Mouse (Mus musculus): ENCODE results near the gene Arl6ip1. TPM values are rescaled to one million over a fixed set of nuclear protein-coding genes. Genes with fewer than 3 reads are reported as not detected.
"Not testable (repeated sequence)": the region's sequence is repeated elsewhere in the genome, so short reads cannot be mapped to it uniquely, and the experiment has no call there.

Gene Arl6ip1
- total RNA-seq (2021) = 10 to 100 TPM; 71.5 to 81.9 TPM

DNA sequence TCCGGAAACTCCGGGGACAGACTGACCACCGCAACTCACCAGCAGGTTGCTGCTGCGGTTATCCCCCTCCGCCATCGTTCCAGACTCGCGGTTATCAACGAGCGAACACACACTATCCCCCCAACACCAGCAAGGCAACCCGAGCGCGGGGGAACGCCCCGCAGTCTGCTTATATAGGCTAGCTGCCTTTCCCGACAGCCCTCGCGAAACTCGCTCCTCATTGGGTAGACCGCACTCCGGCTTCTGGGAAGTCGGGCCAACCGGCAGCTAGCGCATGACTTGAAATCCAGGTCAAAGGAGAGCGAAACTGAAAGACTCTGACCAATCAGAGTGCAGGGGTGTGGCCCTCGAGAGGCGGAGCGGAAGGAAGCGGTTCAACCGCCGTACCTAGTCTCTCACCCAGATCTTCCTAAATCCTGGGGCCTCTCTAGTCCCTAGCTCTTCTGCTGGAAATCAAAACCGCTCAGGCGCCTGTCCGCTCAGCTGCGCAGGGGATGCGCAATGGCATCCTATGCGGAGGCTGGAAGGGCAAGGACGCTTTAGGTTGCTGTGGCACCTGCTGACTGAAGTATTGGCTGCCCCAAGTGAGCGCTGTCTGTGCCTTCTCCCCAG, at the start of gene Arl6ip1:
Gene Arl6ip1, minus strand, starts transcription at position 233 of the 612 bp plus-strand sequence.
- peak; percentile 97 for DNase-seq

DNA sequence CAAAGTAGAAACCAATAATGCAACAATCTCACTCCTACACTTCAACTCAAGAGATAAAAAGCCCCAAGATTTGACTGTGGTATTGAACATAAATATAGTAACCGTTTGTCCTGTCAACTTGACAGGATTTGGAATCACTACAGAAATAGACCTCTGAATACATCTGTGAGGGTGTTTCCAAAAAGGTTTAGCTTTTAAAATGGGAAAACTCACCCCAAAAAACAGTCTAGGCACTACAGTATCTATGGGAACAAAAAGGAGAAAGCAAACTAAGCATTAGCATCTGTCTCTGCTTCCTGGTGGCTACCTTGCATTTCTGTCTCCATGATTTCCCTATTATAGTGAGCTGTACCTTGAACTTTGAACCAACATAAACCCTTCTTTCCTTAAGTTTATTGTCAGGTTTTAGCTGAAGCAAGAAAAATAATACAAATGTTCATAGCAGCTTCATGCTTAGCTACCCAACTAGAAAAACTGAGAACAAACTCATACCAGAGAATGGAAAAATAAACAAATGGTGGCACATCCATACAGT, 46.4 kb upstream of the Arl6ip1 start:
- DNase-seq = no peak

DNA sequence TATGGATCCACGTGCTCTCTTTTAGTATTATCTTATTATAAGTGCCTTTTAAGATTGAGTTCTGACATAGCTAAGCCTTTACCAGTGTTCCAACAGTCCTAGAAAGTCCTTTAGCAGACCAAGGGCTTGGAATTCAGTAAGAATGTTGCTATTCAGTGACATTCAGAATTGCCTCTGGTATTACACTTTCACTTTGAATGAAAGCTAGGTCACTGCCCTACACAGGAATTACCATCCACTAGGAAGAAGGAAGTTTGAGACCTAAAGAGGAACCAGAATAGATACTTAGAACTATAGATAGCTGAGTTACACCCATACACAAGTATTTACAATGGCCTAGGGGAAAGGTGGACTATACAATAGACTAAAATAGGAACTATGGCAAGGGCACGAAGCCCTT, 40.7 kb upstream of the Arl6ip1 start:
- not testable (repeated sequence) for DNase-seq

DNA sequence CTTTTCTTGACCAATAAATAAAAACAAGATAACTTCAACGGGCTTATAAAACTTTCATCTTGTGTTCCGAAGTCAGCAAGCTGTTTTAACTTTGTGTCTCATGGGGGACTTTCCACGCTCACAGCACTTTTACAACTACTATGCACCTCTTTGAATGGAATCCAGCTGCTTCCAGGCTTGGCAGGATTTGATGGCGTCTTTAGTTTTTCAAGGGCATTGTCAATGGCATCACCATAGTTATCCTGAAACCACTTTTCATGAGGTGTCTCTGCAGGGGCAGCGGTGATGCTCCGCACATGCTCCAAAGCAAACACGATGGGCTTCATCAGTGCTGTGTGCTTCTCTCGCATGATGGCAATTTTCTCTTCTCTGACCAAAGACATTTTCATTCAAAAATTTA, 33.5 kb upstream of the Arl6ip1 start:
- no peak for DNase-seq

- peak; percentile 26 for DNase-seq
Measured at GRCm38 (mm10) chr7:118160121-118160520, 30.7 kb upstream of the Arl6ip1 start.

DNA sequence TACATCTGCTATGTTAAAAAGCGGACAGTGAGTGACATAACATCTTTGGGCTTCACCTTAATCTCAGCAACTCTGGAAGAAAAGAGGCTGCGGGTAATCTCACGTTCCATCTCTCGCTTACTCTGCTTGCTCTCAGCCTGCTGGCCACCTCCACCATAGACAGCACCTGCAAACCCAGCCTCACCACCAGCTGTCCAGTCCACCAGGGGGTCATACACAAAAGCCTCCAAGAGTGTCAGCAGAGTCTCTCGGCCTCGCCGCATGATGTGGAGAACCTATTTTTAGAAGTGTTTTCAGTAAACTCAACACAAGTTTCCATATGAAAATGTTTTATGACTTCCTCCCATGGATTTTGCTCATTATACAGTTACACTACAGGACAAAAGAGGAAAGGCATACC, 27.0 kb upstream of the Arl6ip1 start:
- no peak for DNase-seq

DNA sequence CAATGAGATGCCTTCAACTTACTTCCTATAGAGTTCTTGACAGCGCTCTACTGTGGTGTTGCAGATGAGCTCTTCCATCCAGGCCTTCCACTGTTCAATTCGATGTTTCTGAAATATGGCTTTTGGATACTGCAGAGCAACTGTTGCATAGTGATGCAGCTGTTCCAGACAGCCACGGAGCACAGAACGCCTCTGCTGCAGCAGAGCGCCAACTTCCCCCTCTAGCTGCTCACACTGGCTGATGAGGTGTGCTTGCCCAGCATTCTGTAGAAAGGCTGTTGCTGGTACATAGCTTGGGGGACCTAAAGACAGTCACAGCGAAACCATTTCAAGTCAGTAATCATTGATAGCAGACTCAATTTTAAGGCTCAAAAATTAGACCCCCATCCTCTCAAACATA, 24.7 kb upstream of the Arl6ip1 start:
- DNase-seq = no peak

- DNase-seq = no peak
Measured at GRCm38 (mm10) chr7:118143602-118144001, 14.1 kb upstream of the Arl6ip1 start.

GRCm38 (mm10) chr7:118143123-118143522, 13.7 kb upstream of the Arl6ip1 start:
- no peak for DNase-seq

- DNase-seq = no peak
Measured at GRCm38 (mm10) chr7:118141271-118141670, 11.8 kb upstream of the Arl6ip1 start.

GRCm38 (mm10) chr7:118135128-118135527, 5.7 kb upstream of the Arl6ip1 start:
- DNase-seq = no peak

DNA sequence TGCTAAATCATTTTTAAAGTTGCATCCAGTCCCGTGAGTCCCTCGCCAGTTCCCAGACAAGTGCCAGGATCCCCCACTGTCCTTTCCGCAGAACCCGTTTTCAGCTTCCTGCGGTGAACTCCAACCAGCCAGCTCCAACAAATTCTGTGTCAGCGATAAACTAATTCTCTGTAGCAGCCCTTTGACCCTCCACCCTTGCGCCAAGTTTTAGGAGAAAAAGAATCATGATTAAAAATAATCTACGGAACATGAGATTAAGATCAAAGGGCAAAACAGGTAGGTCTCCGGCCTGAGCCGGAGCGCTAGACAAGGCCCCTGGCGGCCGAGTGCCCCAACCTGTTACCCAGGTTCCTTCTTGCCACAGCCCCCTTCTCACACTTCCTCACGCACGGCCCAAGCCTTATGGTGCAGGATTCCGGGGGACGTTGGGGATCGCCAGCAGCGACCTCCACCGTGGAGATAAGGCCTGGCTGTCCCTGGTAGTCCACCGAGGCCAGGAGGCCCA, 485 bp downstream of the Arl6ip1 start:
- DNase-seq = peak; percentile 24

- no peak for DNase-seq
Measured at GRCm38 (mm10) chr7:118126219-118126875, 3.1 kb downstream of the Arl6ip1 start.

GRCm38 (mm10) chr7:118125736-118126135, 3.7 kb downstream of the Arl6ip1 start:
- no peak for DNase-seq

- no peak for DNase-seq
Measured at GRCm38 (mm10) chr7:118123512-118124411, 5.7 kb downstream of the Arl6ip1 start.

DNA sequence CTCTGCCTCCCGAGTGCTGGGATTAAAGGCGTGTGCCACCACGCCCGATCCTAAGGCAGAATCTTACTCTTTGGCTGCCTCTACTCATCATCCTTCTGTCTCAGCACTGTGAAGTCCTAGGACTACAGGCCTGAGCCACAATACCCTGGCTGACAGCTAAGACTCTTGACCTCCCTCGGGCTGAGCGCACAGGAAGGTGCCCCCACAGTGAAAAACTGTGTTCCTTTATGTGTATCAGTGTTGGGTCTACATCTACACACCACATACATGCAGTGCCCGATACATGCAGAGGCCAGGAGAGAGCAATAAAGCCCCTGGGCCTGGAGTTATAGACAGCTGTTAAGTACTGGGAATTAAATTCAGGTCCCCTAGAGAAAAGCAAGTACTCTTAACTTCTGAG, 7.2 kb downstream of the Arl6ip1 start:
- no peak for DNase-seq

GRCm38 (mm10) chr7:118120654-118121053, 8.8 kb downstream of the Arl6ip1 start:
- no peak for DNase-seq

- DNase-seq = no peak
Measured at GRCm38 (mm10) chr7:118119946-118120345, 9.5 kb downstream of the Arl6ip1 start.

GRCm38 (mm10) chr7:118119142-118119541, 10.3 kb downstream of the Arl6ip1 start:
- no peak for DNase-seq

DNA sequence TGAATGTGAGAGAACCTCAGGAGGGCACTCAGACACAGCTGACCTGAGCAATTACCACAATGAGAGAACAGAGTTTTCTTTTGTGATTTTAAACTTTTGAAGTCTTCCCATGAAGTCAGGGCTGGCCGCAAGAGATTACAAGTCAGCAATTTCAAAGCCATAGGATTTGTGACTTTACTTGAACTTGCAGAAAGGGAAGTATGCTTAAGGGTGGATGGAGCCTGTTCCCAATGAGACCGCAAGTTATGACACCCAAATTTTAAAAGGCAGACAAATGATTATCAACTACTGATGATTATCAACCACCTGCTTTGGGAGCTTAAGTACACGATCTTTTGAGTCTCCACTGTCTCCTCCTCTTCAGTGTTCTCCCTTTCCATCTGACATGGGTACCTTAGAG, 11.0 kb downstream of the Arl6ip1 start:
- DNase-seq = no peak

DNA sequence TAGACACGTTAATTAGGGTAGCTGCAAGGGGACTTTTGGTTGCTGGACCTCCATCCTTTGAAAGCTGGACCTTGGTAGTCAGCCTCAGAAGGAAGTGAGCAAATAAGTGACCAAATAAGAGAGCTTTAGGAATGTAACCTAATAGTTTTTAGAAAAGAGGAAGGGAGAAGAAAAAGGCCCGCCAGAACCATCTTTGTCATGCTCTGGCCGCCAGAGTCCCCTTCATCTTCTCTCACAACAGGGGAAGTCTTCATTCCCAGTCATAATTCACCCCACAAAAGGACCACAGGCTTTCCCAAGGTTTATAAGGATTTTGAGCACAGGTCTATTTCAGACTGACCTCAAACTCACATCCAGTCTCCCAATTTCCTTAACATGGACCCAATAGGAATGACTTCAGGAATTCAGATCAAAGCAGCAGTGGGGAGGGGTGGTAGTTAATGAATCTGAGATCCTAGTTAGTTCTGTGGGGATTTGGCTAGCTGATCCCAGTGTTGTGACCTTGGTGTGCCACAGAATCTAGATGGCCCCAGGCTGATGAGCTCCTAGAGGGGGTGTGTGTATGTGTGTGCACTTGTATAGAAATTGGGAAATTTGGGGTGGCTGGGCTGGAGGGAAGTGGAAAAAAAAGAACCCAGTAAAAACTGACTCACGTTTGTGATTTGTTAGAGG, 11.8 kb downstream of the Arl6ip1 start:
- DNase-seq = no peak
